Mouse (Mus musculus) C3H10T1/2 (cell line): ENCODE measurements around the gene Strn. TPM values are rescaled to one million over a fixed set of nuclear protein-coding genes. Genes with fewer than 3 reads are reported as not detected.

Source experiments
- polyA plus RNA-seq, 2 experiments: library from polyadenylated mRNA; unstranded; fragments of >200 nt; fragmentation: generic; extraction: Trizol; gene quantifications; one replicate each; pipeline ENCODE4 v1.2.1; 2012; ENCODE audit warnings: missing spikeins in 2 of 2

Gene Strn
- 1 to 10 TPM in 1 of 2 experiments, under 1 TPM in 1; 0.25 to 2.9 TPM for polyA plus RNA-seq

DNA sequence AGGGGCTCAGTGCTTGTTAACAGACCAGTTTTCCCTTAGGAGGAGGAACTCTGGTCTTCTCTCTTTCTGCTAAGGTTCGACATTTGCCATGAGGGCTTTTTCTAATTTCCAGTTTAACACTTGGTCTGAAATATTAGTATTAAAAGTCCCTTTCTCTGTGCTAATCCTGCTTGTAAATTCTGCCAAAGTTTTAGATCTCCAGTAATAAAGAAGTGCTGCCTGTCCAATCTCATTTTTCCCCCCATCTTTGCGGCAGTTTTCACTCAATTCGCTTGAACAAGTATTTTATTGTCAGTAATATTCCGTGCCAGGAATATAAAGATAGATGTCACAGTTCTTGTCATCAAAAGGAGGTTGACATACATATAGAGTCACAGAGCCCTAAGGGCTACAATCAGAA is at the start of gene Strn:
Strn (minus strand) TSS at position 101 of the 400 bp plus-strand sequence.

Other genes starting within 250 kb of the Strn start
- under 1 TPM in 1 of 2 experiments, not detected in 1; 0.18 TPM for gene Vit, start 229.1 kb downstream of the Strn start, polyA plus RNA-seq
- gene Heatr5b, start 98.2 kb upstream of the Strn start, polyA plus RNA-seq: 10 to 100 TPM in 1 of 2 experiments, 1 to 10 TPM in 1; 2.5 to 18.9 TPM
- gene Gpatch11, start 98.4 kb upstream of the Strn start, polyA plus RNA-seq: 10 to 100 TPM in 1 of 2 experiments, 1 to 10 TPM in 1; 2.2 to 11.4 TPM
- 1 to 10 TPM in 1 of 2 experiments, under 1 TPM in 1; 0.61 to 7.2 TPM for gene Eif2ak2, start 145.4 kb upstream of the Strn start, polyA plus RNA-seq
- 1 to 10 TPM in 1 of 2 experiments, under 1 TPM in 1; 0.05 to 1.1 TPM for gene Sult6b1, start 169.8 kb upstream of the Strn start, polyA plus RNA-seq
- 10 to 100 TPM in 1 of 2 experiments, 1 to 10 TPM in 1; 6.7 to 38.6 TPM for gene Cebpzos, start 179.3 kb upstream of the Strn start, polyA plus RNA-seq
- gene Cebpz, start 199.9 kb upstream of the Strn start, polyA plus RNA-seq: 10 to 100 TPM in 1 of 2 experiments, 1 to 10 TPM in 1; 3.3 to 10.7 TPM
- gene Ndufaf7, start 199.9 kb upstream of the Strn start, polyA plus RNA-seq: 10 to 100 TPM in 1 of 2 experiments, 1 to 10 TPM in 1; 9.6 to 25.1 TPM